Mouse (Mus musculus): ENCODE results near the gene Ap2a2. TPM values are rescaled to one million over a fixed set of nuclear protein-coding genes. Genes with fewer than 3 reads are reported as not detected.

Gene Ap2a2
- polyA plus RNA-seq, 1 experiment from 2014 or later = 109 TPM

GRCm38 (mm10) chr7:141562421-141562851 is 463 bp downstream of the Ap2a2 start:
- Histone ChIP-seq H3K4me3 (replicated peaks) (peak overlapping the region; percentile 99), H3K27me3 (replicated peaks) (no peaks in the 10 kb centered on the region), H3K4me1 (peaks cover 38% of the 10 kb centered on the region), H3K27ac (replicated peaks) (peak overlapping the region; percentile 91), H3K36me3 (no peaks in the 10 kb centered on the region), H3K9me3 (replicated peaks) (no peaks in the 10 kb centered on the region), H3K4me2 (peak overlapping the region; percentile 85), H3K9ac (replicated peaks) (peak overlapping the region; percentile 99)
- peak; percentile 65 for ATAC-seq (ENCODE audit: low FRiP score)
- under 1% methylated on average over 24 of the region's 33 CpGs for WGBS

DNA sequence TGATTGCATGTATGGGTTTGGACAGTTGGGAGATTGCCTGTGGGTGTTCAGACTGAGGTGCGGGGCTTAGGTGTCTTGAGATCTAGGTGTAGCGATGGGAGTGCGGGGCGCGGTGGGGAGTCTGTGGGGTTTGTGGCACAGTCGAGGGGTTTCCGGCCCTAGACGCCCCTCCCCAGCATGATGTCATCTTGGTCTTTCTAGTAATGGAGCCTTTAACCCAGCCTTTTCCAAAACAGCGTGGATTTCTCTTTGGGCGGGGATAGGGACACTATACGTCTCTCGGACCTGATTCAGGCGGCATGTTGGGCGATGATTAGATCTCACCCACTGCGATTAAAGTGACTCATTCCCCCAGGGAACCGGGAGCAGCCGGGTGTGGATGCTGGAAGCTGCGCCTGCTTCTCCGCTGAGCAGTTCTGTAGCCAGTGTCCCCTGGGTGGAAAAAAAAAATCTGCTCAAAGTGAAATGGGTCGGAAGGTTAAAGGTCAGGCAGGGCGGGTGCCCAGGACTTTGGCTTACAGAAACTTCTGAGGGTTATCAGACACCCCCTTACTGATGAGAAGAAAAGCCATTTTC is 967 bp downstream of the Ap2a2 start:
- Histone ChIP-seq H3K36me3 (no peaks in the 10 kb centered on the region), H3K4me1 (peaks cover 40% of the 10 kb centered on the region), H3K4me2 (peak overlapping the region; percentile 85), H3K4me3 (replicated peaks) (peak overlapping the region; percentile 99), H3K9me3 (replicated peaks) (no peaks in the 10 kb centered on the region), H3K27ac (replicated peaks) (peak overlapping the region; percentile 91), H3K27me3 (replicated peaks) (no peaks in the 10 kb centered on the region), H3K9ac (replicated peaks) (peak overlapping the region; percentile 99)
- peak; percentile 53 for ATAC-seq (ENCODE audit: low FRiP score)
- WGBS = under 1% methylated on average over 21 of the region's 21 CpGs

DNA sequence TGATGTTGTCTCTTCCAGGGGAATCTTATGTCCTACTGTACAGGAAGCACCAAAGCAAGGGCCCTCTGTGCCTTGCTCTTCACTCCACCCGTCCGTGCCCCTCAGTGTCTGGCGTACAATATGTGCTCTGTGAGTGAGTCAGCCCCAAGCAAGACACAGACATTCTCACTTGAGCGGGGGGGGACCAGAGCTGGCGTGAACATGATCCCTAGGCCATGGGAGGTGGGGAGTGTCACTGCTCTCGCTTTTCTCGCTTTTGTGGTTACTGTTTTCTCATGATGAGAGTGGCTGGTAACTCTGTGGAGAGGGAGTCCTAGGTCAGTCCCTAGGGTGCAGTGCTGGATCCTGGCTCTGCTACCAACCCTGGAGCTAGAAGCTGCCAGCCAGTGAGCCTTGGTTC is 2.6 kb downstream of the Ap2a2 start:
- Histone ChIP-seq H3K27me3 (replicated peaks) (no peaks in the 10 kb centered on the region), H3K36me3 (no peaks in the 10 kb centered on the region), H3K9ac (replicated peaks) (no peak overlapping the region), H3K4me1 (peaks cover 49% of the 10 kb centered on the region), H3K27ac (replicated peaks) (no peak overlapping the region), H3K9me3 (replicated peaks) (no peaks in the 10 kb centered on the region), H3K4me3 (replicated peaks) (no peak overlapping the region; the same call in 1 of the 2 replicates), H3K4me2 (peak overlapping the region; percentile 9; the same call in 1 of the 2 replicates)
- no peak for ATAC-seq (ENCODE audit: low FRiP score)
- 81% methylated on average over 7 of the region's 7 CpGs for WGBS

- H3K4me1 ChIP-seq = peaks cover 43% of the 10 kb centered on the region
- H3K27me3 ChIP-seq (replicated peaks) = no peaks in the 10 kb centered on the region
- no peak overlapping the region for H3K27ac ChIP-seq (replicated peaks)
- no peak overlapping the region for H3K4me2 ChIP-seq
- no peak overlapping the region for H3K4me3 ChIP-seq (replicated peaks)
- no peaks in the 10 kb centered on the region for H3K36me3 ChIP-seq
- WGBS = 78% methylated on average over 7 of the region's 7 CpGs
- H3K9me3 ChIP-seq (replicated peaks) = no peaks in the 10 kb centered on the region
- no peak overlapping the region for H3K9ac ChIP-seq (replicated peaks)
- ATAC-seq (ENCODE audit: low FRiP score) = no peak
Observed at GRCm38 (mm10) chr7:141566587-141566986, 4.6 kb downstream of the Ap2a2 start.

GRCm38 (mm10) chr7:141569283-141569803 is 7.4 kb downstream of the Ap2a2 start:
- H3K9me3 ChIP-seq (replicated peaks) = no peaks in the 10 kb centered on the region
- H3K4me1 ChIP-seq = peaks cover 31% of the 10 kb centered on the region
- H3K4me2 ChIP-seq = no peak overlapping the region
- no peak overlapping the region for H3K4me3 ChIP-seq (replicated peaks)
- no peaks in the 10 kb centered on the region for H3K36me3 ChIP-seq
- H3K27me3 ChIP-seq (replicated peaks) = no peaks in the 10 kb centered on the region
- 83% methylated on average over 9 of the region's 9 CpGs for WGBS
- no peak overlapping the region for H3K27ac ChIP-seq (replicated peaks)
- H3K9ac ChIP-seq (replicated peaks) = no peak overlapping the region
- ATAC-seq (ENCODE audit: low FRiP score) = no peak

GRCm38 (mm10) chr7:141569916-141570315 is 7.9 kb downstream of the Ap2a2 start:
- Histone ChIP-seq H3K4me1 (peaks cover 26% of the 10 kb centered on the region), H3K27ac (replicated peaks) (no peak overlapping the region), H3K27me3 (replicated peaks) (no peaks in the 10 kb centered on the region), H3K9me3 (replicated peaks) (no peaks in the 10 kb centered on the region), H3K36me3 (no peaks in the 10 kb centered on the region), H3K4me2 (no peak overlapping the region), H3K4me3 (replicated peaks) (no peak overlapping the region), H3K9ac (replicated peaks) (no peak overlapping the region)
- WGBS = 94% methylated on average over 3 of the region's 3 CpGs
- no peak for ATAC-seq (ENCODE audit: low FRiP score)

DNA sequence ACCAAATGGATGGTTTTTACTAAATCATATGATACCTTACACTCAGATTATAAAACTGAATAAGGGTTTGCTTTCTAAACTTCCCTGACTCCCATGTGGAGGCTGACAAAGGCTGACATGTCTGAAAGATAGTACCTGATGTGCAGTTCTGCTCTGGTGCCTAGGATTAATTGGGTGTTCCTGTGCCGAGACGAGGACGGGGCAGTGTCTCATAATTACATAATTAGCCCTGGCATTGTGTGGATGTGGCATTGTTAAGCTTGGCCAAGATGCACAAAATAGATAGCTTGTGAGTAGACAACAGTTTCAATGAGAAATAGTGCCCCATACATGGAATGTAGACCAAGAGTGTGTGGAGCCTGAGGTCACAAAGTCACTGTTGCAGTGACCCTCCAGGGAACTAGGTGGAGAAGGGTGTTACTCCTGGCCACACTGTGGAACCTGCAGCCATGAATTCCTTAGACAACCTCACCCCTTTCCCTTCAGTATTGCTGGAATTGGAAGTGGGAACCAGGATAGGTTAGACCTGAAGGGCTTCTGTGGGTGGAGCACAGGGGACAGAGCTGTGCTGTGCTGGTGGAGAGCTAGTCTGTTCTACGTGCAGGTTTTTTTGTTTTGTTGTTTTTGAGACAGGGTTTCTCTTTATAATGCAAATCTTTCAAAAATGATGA is 8.8 kb downstream of the Ap2a2 start:
- Histone ChIP-seq H3K36me3 (no peaks in the 10 kb centered on the region), H3K9me3 (replicated peaks) (no peaks in the 10 kb centered on the region), H3K4me3 (replicated peaks) (no peak overlapping the region), H3K27me3 (replicated peaks) (no peaks in the 10 kb centered on the region), H3K9ac (replicated peaks) (no peak overlapping the region), H3K4me2 (no peak overlapping the region), H3K4me1 (peaks cover 26% of the 10 kb centered on the region), H3K27ac (replicated peaks) (no peak overlapping the region)
- WGBS = 68% methylated on average over 4 of the region's 4 CpGs
- no peak for ATAC-seq (ENCODE audit: low FRiP score)

- no peaks in the 10 kb centered on the region for H3K9me3 ChIP-seq (replicated peaks)
- ATAC-seq (ENCODE audit: low FRiP score) = no peak
- 84% methylated on average over 3 of the region's 3 CpGs for WGBS
Observed at GRCm38 (mm10) chr7:141574041-141574440, 12.1 kb downstream of the Ap2a2 start.

GRCm38 (mm10) chr7:141575481-141575880 is 13.5 kb downstream of the Ap2a2 start:
- no peaks in the 10 kb centered on the region for H3K27me3 ChIP-seq (replicated peaks)
- H3K36me3 ChIP-seq = no peaks in the 10 kb centered on the region
- no peak overlapping the region for H3K4me2 ChIP-seq
- WGBS = 100% methylated on average over 3 of the region's 3 CpGs
- H3K4me3 ChIP-seq (replicated peaks) = no peak overlapping the region
- H3K9ac ChIP-seq (replicated peaks) = no peak overlapping the region
- H3K4me1 ChIP-seq = peaks cover 19% of the 10 kb centered on the region; the same call in 1 of the 2 replicates
- H3K9me3 ChIP-seq (replicated peaks) = no peaks in the 10 kb centered on the region
- ATAC-seq (ENCODE audit: low FRiP score) = no peak
- no peak overlapping the region for H3K27ac ChIP-seq (replicated peaks)

More at GRCm38 (mm10) chr7:141574041-141574440, 12.1 kb downstream of the Ap2a2 start:
- H3K36me3 ChIP-seq = no peaks in the 10 kb centered on the region
- peaks cover 19% of the 10 kb centered on the region; the same call in 1 of the 2 replicates for H3K4me1 ChIP-seq
- H3K4me3 ChIP-seq (replicated peaks) = no peak overlapping the region
- H3K4me2 ChIP-seq = no peak overlapping the region
- no peak overlapping the region for H3K27ac ChIP-seq (replicated peaks)
- H3K9ac ChIP-seq (replicated peaks) = no peak overlapping the region
- no peaks in the 10 kb centered on the region for H3K27me3 ChIP-seq (replicated peaks)

GRCm38 (mm10) chr7:141577801-141578200 is 15.8 kb downstream of the Ap2a2 start:
- WGBS = 90% methylated on average over 3 of the region's 3 CpGs
- H3K9ac ChIP-seq (replicated peaks) = no peak overlapping the region
- no peak overlapping the region for H3K27ac ChIP-seq (replicated peaks)
- H3K4me1 ChIP-seq = peaks cover 13% of the 10 kb centered on the region; the same call in 1 of the 2 replicates
- no peaks in the 10 kb centered on the region for H3K36me3 ChIP-seq
- no peak overlapping the region for H3K4me3 ChIP-seq (replicated peaks)
- no peak for ATAC-seq (ENCODE audit: low FRiP score)
- no peaks in the 10 kb centered on the region for H3K27me3 ChIP-seq (replicated peaks)
- H3K9me3 ChIP-seq (replicated peaks) = no peaks in the 10 kb centered on the region
- H3K4me2 ChIP-seq = no peak overlapping the region

- Histone ChIP-seq H3K4me1 (peaks cover 13% of the 10 kb centered on the region; the same call in 1 of the 2 replicates), H3K9ac (replicated peaks) (no peak overlapping the region), H3K9me3 (replicated peaks) (no peaks in the 10 kb centered on the region), H3K4me2 (no peak overlapping the region), H3K36me3 (no peaks in the 10 kb centered on the region), H3K27ac (replicated peaks) (no peak overlapping the region), H3K27me3 (replicated peaks) (no peaks in the 10 kb centered on the region), H3K4me3 (replicated peaks) (no peak overlapping the region)
- no peak for ATAC-seq (ENCODE audit: low FRiP score)
- WGBS = 93% methylated on average over 1 of the region's 1 CpGs
Observed at GRCm38 (mm10) chr7:141578511-141578910, 16.5 kb downstream of the Ap2a2 start.

GRCm38 (mm10) chr7:141578943-141579342 is 17.0 kb downstream of the Ap2a2 start:
- peaks cover 13% of the 10 kb centered on the region; the same call in 1 of the 2 replicates for H3K4me1 ChIP-seq

More at GRCm38 (mm10) chr7:141578943-141579342, 17.0 kb downstream of the Ap2a2 start:
- no peaks in the 10 kb centered on the region for H3K36me3 ChIP-seq
- H3K4me3 ChIP-seq (replicated peaks) = no peak overlapping the region
- no peaks in the 10 kb centered on the region for H3K9me3 ChIP-seq (replicated peaks)
- no peak for ATAC-seq (ENCODE audit: low FRiP score)
- no peak overlapping the region for H3K27ac ChIP-seq (replicated peaks)
- H3K9ac ChIP-seq (replicated peaks) = no peak overlapping the region
- no peaks in the 10 kb centered on the region for H3K27me3 ChIP-seq (replicated peaks)
- no peak overlapping the region for H3K4me2 ChIP-seq
- WGBS = 95% methylated on average over 2 of the region's 2 CpGs

Data from neural tube, embryonic 15.5 days (tissue).